Mouse (Mus musculus) heart, embryonic 10.5 days (tissue): Measurements from ENCODE around the gene Ptprg. TPM values are rescaled to one million over a fixed set of nuclear protein-coding genes. Genes with fewer than 3 reads are reported as not detected.

Experiments used
- DNase-seq: peaks from one replicate; pipeline ENCODE4 v3.0.0-alpha.2; 2017; ENCODE audit warnings: low spot score
- H3K27ac ChIP-seq: fragments of 300-500 bp; sonication (generic); 2 replicates; pipeline ENCODE4 v1.5.1; 2016; ENCODE audit warnings: mild to moderate bottlenecking
- H3K27me3 ChIP-seq: fragments of 300-500 bp; sonication (generic); 2 replicates; pipeline ENCODE4 v1.6.1; 2016; ENCODE audit warnings: mild to moderate bottlenecking; ENCODE audit not compliant: poor library complexity, insufficient read depth, severe bottlenecking
- H3K36me3 ChIP-seq: fragments of 300-500 bp; sonication (generic); 2 replicates; pipeline ENCODE4 v1.6.1; 2016; ENCODE audit warnings: mild to moderate bottlenecking, moderate library complexity
- H3K4me1 ChIP-seq: fragments of 300-500 bp; sonication (generic); 2 replicates; pipeline ENCODE4 v1.6.1; 2016; ENCODE audit warnings: mild to moderate bottlenecking
- H3K4me3 ChIP-seq: fragments of 300-500 bp; sonication (generic); 2 replicates; pipeline ENCODE4 v1.5.1; 2016; ENCODE audit warnings: mild to moderate bottlenecking, moderate library complexity
- H3K9me3 ChIP-seq: fragments of 300-500 bp; sonication (generic); 2 replicates; pipeline ENCODE4 v1.6.1; 2016; ENCODE audit warnings: mild to moderate bottlenecking, moderate library complexity
- WGBS: fragments of 180-500 bp; shearing (Covaris S2); methylation state at CpG from one replicate; pipeline ENCODE4 v1.1.7; 2016; 5-methylcytosine and 5-hydroxymethylcytosine counted together
- polyA plus RNA-seq: library from polyadenylated mRNA; unstranded; fragments of >200 nt; fragmentation: Nextera tagmentation; extraction: Ambion mirVana; gene quantifications from 2 replicates; pipeline ENCODE4 v1.2.1, GENCODE M21; 2016

The Ptprg gene
- polyA plus RNA-seq, 1 experiment from 2014 or later = 22.8 TPM

GRCm38 (mm10) chr14:12180116-12180515 is 626.8 kb downstream of the Ptprg start:
- H3K36me3 ChIP-seq = no peaks in the 10 kb centered on the region
- H3K27ac ChIP-seq = no peak overlapping the region
- H3K4me1 ChIP-seq = peaks cover 12% of the 10 kb centered on the region; the same call in 1 of the 2 replicates
- H3K9me3 ChIP-seq = no peaks in the 10 kb centered on the region
- H3K27me3 ChIP-seq = no peaks in the 10 kb centered on the region
- DNase-seq = no peak
- H3K4me3 ChIP-seq = no peak overlapping the region
- 76% methylated on average over 3 of the region's 3 CpGs for WGBS

- no peak for DNase-seq
- Histone ChIP-seq H3K36me3 (no peaks in the 10 kb centered on the region), H3K27ac (no peak overlapping the region), H3K4me3 (no peak overlapping the region), H3K9me3 (no peaks in the 10 kb centered on the region), H3K4me1 (peaks cover 6% of the 10 kb centered on the region; the same call in 1 of the 2 replicates), H3K27me3 (no peaks in the 10 kb centered on the region)
- WGBS = 44% methylated on average over 4 of the region's 4 CpGs
These were observed 631.7 kb downstream of the Ptprg start for GRCm38 (mm10) chr14:12185040-12185439.

- 74% methylated on average over 4 of the region's 4 CpGs for WGBS
- Histone ChIP-seq H3K27ac (no peak overlapping the region), H3K4me3 (no peak overlapping the region), H3K4me1 (peaks cover 6% of the 10 kb centered on the region; the same call in 1 of the 2 replicates), H3K9me3 (no peaks in the 10 kb centered on the region), H3K27me3 (no peaks in the 10 kb centered on the region), H3K36me3 (no peaks in the 10 kb centered on the region)
- peak; percentile 5 for DNase-seq
These were observed 635.0 kb downstream of the Ptprg start for GRCm38 (mm10) chr14:12188352-12188751.

- H3K4me3 ChIP-seq = no peak overlapping the region
- H3K36me3 ChIP-seq = no peaks in the 10 kb centered on the region
- DNase-seq = no peak
- WGBS = 86% methylated on average over 3 of the region's 3 CpGs
- H3K4me1 ChIP-seq = peaks cover 6% of the 10 kb centered on the region; the same call in 1 of the 2 replicates
- H3K27ac ChIP-seq = no peak overlapping the region
- H3K9me3 ChIP-seq = no peaks in the 10 kb centered on the region
- H3K27me3 ChIP-seq = no peaks in the 10 kb centered on the region
These were observed 635.9 kb downstream of the Ptprg start for GRCm38 (mm10) chr14:12189266-12189665.

- Histone ChIP-seq H3K9me3 (no peaks in the 10 kb centered on the region), H3K36me3 (no peaks in the 10 kb centered on the region), H3K27me3 (no peaks in the 10 kb centered on the region), H3K4me3 (no peak overlapping the region), H3K4me1 (peaks cover 3% of the 10 kb centered on the region; the same call in 1 of the 2 replicates), H3K27ac (no peak overlapping the region)
- 75% methylated on average over 12 of the region's 12 CpGs for WGBS
- DNase-seq = peak; percentile 35
These were observed 636.6 kb downstream of the Ptprg start for GRCm38 (mm10) chr14:12189717-12190600.

- no peak overlapping the region for H3K27ac ChIP-seq
- 92% methylated on average over 6 of the region's 6 CpGs for WGBS
- H3K9me3 ChIP-seq = no peaks in the 10 kb centered on the region
- no peaks in the 10 kb centered on the region for H3K4me1 ChIP-seq
- DNase-seq = no peak
- no peaks in the 10 kb centered on the region for H3K36me3 ChIP-seq
- H3K4me3 ChIP-seq = no peak overlapping the region
- no peaks in the 10 kb centered on the region for H3K27me3 ChIP-seq
These were observed 637.7 kb downstream of the Ptprg start for GRCm38 (mm10) chr14:12191076-12191475.

- no peaks in the 10 kb centered on the region for H3K36me3 ChIP-seq
- WGBS = 59% methylated on average over 7 of the region's 7 CpGs
- no peak for DNase-seq
- H3K4me3 ChIP-seq = no peak overlapping the region
- H3K27me3 ChIP-seq = no peaks in the 10 kb centered on the region
- H3K9me3 ChIP-seq = no peaks in the 10 kb centered on the region
- no peaks in the 10 kb centered on the region for H3K4me1 ChIP-seq
- H3K27ac ChIP-seq = no peak overlapping the region
These were observed 645.4 kb downstream of the Ptprg start for GRCm38 (mm10) chr14:12198735-12199134.

- no peak overlapping the region for H3K4me3 ChIP-seq
- no peak overlapping the region for H3K27ac ChIP-seq
- no peaks in the 10 kb centered on the region for H3K27me3 ChIP-seq
- no peaks in the 10 kb centered on the region for H3K4me1 ChIP-seq
- no peaks in the 10 kb centered on the region for H3K9me3 ChIP-seq
- 76% methylated on average over 13 of the region's 13 CpGs for WGBS
- no peak for DNase-seq
- no peaks in the 10 kb centered on the region for H3K36me3 ChIP-seq
These were observed 646.9 kb downstream of the Ptprg start for GRCm38 (mm10) chr14:12199956-12200950.

GRCm38 (mm10) chr14:12202214-12202613 is 648.9 kb downstream of the Ptprg start:
- DNase-seq = no peak
- no peaks in the 10 kb centered on the region for H3K4me1 ChIP-seq

GRCm38 (mm10) chr14:12203081-12203480 is 649.7 kb downstream of the Ptprg start:
- no peaks in the 10 kb centered on the region for H3K36me3 ChIP-seq
- no peak overlapping the region for H3K4me3 ChIP-seq
- no peak for DNase-seq
- WGBS = 85% methylated on average over 7 of the region's 7 CpGs
- H3K4me1 ChIP-seq = no peaks in the 10 kb centered on the region
- no peaks in the 10 kb centered on the region for H3K9me3 ChIP-seq
- no peak overlapping the region for H3K27ac ChIP-seq
- no peaks in the 10 kb centered on the region for H3K27me3 ChIP-seq

More at GRCm38 (mm10) chr14:12202214-12202613, 648.9 kb downstream of the Ptprg start:
- Histone ChIP-seq H3K36me3 (no peaks in the 10 kb centered on the region), H3K9me3 (no peaks in the 10 kb centered on the region), H3K4me3 (no peak overlapping the region), H3K27me3 (no peaks in the 10 kb centered on the region), H3K27ac (no peak overlapping the region)
- 77% methylated on average over 10 of the region's 10 CpGs for WGBS

- H3K4me1 ChIP-seq = no peaks in the 10 kb centered on the region
- H3K9me3 ChIP-seq = no peaks in the 10 kb centered on the region
- no peaks in the 10 kb centered on the region for H3K36me3 ChIP-seq
- WGBS = 69% methylated on average over 2 of the region's 2 CpGs
- no peaks in the 10 kb centered on the region for H3K27me3 ChIP-seq
- H3K27ac ChIP-seq = no peak overlapping the region
- no peak for DNase-seq
- no peak overlapping the region for H3K4me3 ChIP-seq
These were observed 652.8 kb downstream of the Ptprg start for GRCm38 (mm10) chr14:12206138-12206537.

GRCm38 (mm10) chr14:12208554-12208953 is 655.2 kb downstream of the Ptprg start:
- DNase-seq = no peak
- Histone ChIP-seq H3K4me1 (no peaks in the 10 kb centered on the region), H3K27ac (no peak overlapping the region), H3K4me3 (no peak overlapping the region), H3K9me3 (no peaks in the 10 kb centered on the region), H3K27me3 (no peaks in the 10 kb centered on the region), H3K36me3 (no peaks in the 10 kb centered on the region)
- 75% methylated on average over 2 of the region's 2 CpGs for WGBS
